Mouse (Mus musculus) adrenal gland, postnatal 4 days (tissue): ENCODE measurements around the gene Pan3. TPM values are rescaled to one million over a fixed set of nuclear protein-coding genes. Genes with fewer than 3 reads are reported as not detected.
A peak's percentile ranks its signal among the peaks of the same experiment; 100 is the strongest.

ENCODE experiments used
- DNase-seq, 2 experiments: peaks; one replicate each; pipeline ENCODE4 v3.0.0; 2021 to 2022; ENCODE audit warnings: low spot score in 2 of 2, mixed read lengths in 2 of 2
- total RNA-seq, 2 experiments: library from RNA; stranded (reverse); gene quantifications; 2 replicates each; pipeline ENCODE4 v1.2.3; 2021

The Pan3 gene
- total RNA-seq, 2 experiments from 2014 or later = 149 to 151 TPM

- DNase-seq = no peak
Observed at GRCm38 (mm10) chr5:147477106-147477505, 47.1 kb downstream of the Pan3 start.

GRCm38 (mm10) chr5:147479341-147479740, 49.4 kb downstream of the Pan3 start:
- peak in 1 of 2 experiments; percentile 5 for DNase-seq

GRCm38 (mm10) chr5:147484142-147484541, 54.2 kb downstream of the Pan3 start:
- DNase-seq = no peak

GRCm38 (mm10) chr5:147489226-147489625, 59.3 kb downstream of the Pan3 start:
- DNase-seq = no peak

- no peak for DNase-seq
Observed at GRCm38 (mm10) chr5:147490907-147491306, 60.9 kb downstream of the Pan3 start.

- no peak for DNase-seq
Observed at GRCm38 (mm10) chr5:147492511-147492910, 62.5 kb downstream of the Pan3 start.

GRCm38 (mm10) chr5:147493205-147493604, 63.2 kb downstream of the Pan3 start:
- DNase-seq = no peak

- DNase-seq = no peak
Observed at GRCm38 (mm10) chr5:147493685-147494084, 63.7 kb downstream of the Pan3 start.

- DNase-seq = no peak
Observed at GRCm38 (mm10) chr5:147494388-147494787, 64.4 kb downstream of the Pan3 start.

GRCm38 (mm10) chr5:147494791-147495376, 64.9 kb downstream of the Pan3 start:
- DNase-seq = no peak

- DNase-seq = no peak
Observed at GRCm38 (mm10) chr5:147495961-147496360, 66.0 kb downstream of the Pan3 start.

GRCm38 (mm10) chr5:147496921-147497320, 67.0 kb downstream of the Pan3 start:
- DNase-seq = no peak

- no peak for DNase-seq
Observed at GRCm38 (mm10) chr5:147497714-147498113, 67.8 kb downstream of the Pan3 start.

GRCm38 (mm10) chr5:147501456-147501998, 71.6 kb downstream of the Pan3 start:
- no peak for DNase-seq

GRCm38 (mm10) chr5:147502921-147503320, 73.0 kb downstream of the Pan3 start:
- no peak for DNase-seq

GRCm38 (mm10) chr5:147511350-147511749, 81.4 kb downstream of the Pan3 start:
- no peak for DNase-seq

GRCm38 (mm10) chr5:147527006-147527405, 97.0 kb downstream of the Pan3 start:
- no peak for DNase-seq

- no peak for DNase-seq
Observed at GRCm38 (mm10) chr5:147527788-147528187, 97.8 kb downstream of the Pan3 start.

- DNase-seq = no peak
Observed at GRCm38 (mm10) chr5:147532031-147532430, 102.1 kb downstream of the Pan3 start.

GRCm38 (mm10) chr5:147539409-147539808, 109.4 kb downstream of the Pan3 start:
- DNase-seq = no peak

GRCm38 (mm10) chr5:147539815-147540214, 109.9 kb downstream of the Pan3 start:
- no peak for DNase-seq

- DNase-seq = no peak
Observed at GRCm38 (mm10) chr5:147542291-147542690, 112.3 kb downstream of the Pan3 start.

GRCm38 (mm10) chr5:147545731-147546241, 115.8 kb downstream of the Pan3 start:
- no peak for DNase-seq
